Mouse (Mus musculus) naive thymus-derived CD4-positive, alpha-beta T cell, adult 2 months (primary cell): ENCODE measurements around the gene Actr10.

ENCODE experiments used
- DNase-seq: peaks from one replicate; pipeline ENCODE4 v3.0.0-alpha.2; 2011; ENCODE audit warnings: low read depth

Gene Actr10

DNA sequence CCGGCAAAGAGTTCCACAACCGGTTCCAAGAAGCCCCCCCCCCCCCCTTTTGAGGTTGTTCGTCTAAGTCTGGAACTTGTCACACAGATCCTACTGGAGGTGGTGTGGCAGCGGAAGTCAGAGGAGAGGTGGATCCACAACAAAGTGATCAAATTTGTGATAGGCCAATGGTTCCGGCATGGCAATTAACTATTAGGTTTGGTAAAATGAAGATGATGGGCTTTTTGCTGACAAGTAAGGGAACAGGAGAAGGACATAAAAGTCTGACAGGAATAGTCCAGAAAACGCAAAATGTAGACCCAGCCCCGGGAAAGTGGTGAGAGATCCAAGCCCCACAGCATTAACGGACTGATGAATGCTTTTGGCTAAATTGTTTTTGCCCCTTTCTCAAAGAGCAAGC is 29.9 kb downstream of the Actr10 start:
- no peak for DNase-seq

GRCm38 (mm10) chr12:70968141-70968790 is 30.6 kb downstream of the Actr10 start:
- DNase-seq, result no peak

GRCm38 (mm10) chr12:70968791-70969307 is 31.2 kb downstream of the Actr10 start:
- peak; percentile 97 for DNase-seq

DNA sequence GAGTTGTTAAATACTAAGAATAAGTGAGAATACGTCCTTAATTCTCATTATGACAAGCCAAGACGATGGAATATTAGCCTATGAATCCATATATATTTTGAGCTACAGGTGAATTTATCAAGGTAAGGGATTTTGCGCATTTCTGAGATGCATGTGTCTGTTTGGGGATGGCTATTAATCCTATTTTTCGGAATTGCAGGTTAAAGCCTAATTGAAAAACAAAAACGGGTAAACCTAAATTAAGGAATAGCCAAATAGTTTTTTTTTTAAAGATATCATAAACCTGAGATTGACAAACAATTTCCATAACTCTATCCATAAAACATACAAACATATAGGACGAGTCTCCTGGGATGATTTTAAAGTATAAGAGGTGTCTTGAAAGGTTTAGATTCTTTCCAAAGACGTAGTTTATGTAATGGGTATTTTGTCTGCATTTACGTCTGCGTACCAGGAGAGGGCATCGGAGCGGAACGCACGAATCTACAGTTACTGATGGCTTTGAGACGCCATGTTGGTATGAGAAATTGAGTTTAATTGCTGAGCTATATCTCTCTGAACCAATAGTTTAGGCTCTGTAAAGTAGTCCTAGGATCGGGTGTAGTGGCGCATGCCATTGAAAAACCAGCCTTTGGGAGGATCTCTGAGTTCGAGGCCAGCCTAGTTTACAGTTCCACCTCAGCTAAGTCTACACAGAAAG is 32.0 kb downstream of the Actr10 start:
- DNase-seq, result peak; percentile 91

GRCm38 (mm10) chr12:70973831-70974230 is 36.2 kb downstream of the Actr10 start:
- DNase-seq, result no peak

DNA sequence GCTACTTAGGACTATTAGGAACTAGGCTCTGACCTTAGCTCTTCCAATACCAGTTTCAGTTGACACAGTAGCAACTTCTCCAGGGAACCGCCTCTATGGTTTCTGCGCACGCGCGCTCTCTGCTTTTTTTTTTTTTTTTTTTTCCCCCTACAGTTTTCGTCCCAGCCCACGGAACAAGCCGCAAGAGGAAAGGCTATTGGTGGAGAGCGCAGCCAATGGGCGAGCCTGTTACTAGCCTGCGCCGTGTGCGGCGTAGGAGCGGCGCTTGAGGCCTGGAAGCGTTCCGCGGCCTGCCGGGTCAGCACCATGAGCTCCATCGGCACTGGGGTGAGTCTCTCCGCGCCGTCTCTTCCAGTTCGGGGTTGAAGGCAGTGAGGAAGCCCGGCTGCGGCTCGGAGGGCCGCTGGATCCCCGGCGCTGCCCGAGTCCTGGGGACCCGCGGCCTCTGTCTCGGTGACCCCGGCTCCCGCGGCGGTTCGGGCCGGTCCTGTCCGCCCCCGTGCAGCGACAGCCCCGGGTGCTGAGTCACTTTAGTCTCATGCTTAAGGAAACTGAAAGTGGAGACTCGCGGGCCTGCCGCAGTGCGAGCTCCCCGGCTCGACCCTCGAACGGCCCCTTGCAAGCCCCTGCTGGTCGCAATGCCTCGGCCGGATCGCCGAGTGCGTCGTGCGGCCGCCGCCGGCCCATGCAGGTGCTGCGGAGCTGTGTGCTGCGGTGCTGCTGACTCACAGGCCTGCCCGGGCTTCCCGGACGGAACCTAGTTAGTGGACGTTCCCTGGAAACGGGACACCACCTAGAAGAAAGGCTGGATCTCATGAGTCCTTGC is 37.0 kb downstream of the Actr10 start, which contains the start of gene Psma3:
Psma3 (plus strand) TSS at position 181 of the 826 bp plus-strand sequence.
- peak; percentile 96 for DNase-seq

GRCm38 (mm10) chr12:70975406-70975805 is 37.7 kb downstream of the Actr10 start:
- DNase-seq, result no peak

DNA sequence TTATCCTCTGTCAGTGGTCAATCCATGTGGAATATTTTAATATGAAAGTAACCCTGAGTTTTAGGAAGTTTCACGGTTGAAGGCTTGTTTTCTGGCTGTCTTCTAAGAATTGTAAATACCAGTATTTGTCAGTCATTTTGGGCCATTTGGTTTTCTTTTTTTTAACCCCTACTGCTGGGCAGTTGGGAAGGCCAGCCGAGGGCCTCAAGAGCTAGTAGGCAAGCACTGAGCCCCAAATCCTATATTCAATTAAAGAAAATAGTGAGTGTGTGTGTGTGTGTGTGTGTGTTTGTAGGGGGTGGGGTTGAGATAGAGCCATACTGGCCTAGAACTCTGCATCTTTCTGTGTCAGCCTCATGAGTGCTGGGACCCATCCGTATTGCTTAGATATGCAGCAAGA is 38.2 kb downstream of the Actr10 start:
- no peak for DNase-seq

GRCm38 (mm10) chr12:70978345-70978744 is 40.7 kb downstream of the Actr10 start:
- DNase-seq, result no peak

DNA sequence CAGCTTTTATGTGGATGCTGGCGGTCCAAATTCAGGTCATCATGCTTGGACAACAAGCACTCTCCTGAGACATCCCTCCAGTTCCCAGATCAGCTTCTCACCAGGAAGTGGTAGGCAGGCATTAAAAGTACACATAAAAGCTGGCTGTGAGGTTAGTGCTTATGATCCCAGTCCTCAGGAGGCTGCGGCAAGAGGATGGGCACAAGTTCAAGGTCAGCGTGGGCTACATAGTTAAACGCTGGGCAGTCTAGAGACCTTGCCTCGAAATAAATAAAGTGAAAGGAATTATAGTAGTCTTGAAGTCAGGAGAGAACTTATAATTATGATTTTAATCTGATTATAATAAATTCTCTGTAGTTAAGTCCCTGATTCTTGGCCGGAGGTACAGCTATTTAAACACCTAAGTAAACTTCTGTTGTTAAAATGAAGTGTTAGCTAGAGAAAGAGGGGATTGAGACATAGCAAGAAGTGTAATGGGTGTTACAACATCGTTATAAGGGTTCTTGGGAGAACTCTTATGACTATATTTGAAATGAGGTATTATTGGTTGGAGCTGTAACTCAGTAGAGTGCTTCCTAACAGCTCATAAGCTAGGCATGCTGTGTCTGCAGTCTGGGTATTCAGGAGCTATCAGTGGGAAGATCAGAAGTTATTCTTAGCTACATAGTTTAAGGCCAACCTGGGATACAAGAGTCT is 47.3 kb downstream of the Actr10 start:
- DNase-seq, result no peak

- DNase-seq, result no peak
These were observed 59.6 kb downstream of the Actr10 start for GRCm38 (mm10) chr12:70997225-70997624.

DNA sequence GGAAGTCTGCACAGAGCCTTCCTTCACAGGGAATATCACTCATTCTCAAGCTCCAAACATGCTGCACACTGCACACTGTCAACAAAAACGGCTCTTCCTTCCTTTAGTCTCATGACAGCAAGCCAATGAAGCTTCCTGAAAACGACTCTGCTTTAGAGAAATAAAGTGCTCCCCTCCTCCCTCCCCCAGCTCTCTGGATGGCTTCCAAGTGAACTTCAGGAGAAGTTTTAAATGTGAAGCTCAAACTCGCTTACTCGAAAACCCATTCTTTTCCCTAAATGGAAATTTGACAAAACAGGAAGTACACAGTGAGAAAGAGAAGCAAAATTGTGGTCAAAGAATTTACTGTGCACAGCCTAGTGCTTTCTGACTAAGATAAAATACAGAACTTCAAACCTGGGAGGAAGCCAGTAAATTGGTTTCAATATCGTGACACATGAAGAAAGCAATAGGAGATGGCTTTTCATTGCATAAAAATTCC is 61.8 kb downstream of the Actr10 start:
- peak; percentile 77 for DNase-seq

- no peak for DNase-seq
These were observed 62.7 kb downstream of the Actr10 start for GRCm38 (mm10) chr12:71000344-71000743.

- DNase-seq, result no peak
These were observed 63.8 kb downstream of the Actr10 start for GRCm38 (mm10) chr12:71001456-71001855.

DNA sequence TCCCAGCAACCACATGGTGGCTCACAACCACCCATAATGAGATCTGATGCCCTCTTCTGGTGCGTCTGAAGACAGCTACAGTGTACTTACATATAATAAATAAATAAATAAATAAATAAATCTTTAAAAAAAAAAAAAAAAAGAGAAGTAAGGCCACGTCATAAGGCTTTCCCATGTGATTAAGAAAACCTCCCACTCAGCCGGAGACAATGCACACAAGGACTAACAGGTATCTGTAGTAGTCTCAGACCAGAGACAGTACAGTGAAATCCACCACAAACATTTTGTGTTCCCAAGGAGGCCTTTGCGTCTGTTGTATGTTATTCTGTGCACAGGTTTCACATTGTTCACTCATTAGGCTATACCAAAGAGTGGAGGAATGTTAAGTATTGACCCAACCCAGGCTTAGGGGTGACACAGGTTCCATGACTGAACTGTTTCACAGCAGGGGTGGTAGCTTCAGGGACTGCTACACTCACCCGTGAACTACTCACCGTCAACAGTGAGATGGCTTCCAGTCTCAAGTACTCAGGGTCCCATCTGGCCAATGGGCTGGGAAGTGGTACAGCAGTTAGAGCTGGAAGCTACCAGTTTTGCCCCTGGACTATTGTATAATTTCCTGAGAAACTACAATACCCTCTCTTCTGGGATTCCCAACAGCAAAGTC is 66.2 kb downstream of the Actr10 start:
- DNase-seq, result no peak

- no peak for DNase-seq
These were observed 68.5 kb downstream of the Actr10 start for GRCm38 (mm10) chr12:71006141-71006540.

- peak; percentile 78 for DNase-seq
These were observed 69.2 kb downstream of the Actr10 start for GRCm38 (mm10) chr12:71006901-71007300.

- DNase-seq, result no peak
These were observed 72.1 kb downstream of the Actr10 start for GRCm38 (mm10) chr12:71009769-71010168.
